Mouse (Mus musculus) liver, adult (tissue): ENCODE results near the gene Nodal.
A peak's percentile ranks its signal among the peaks of the same experiment; 100 is the strongest.

Experiments
- GATA4 ChIP-seq: IDR thresholded peaks from 2 replicates; pipeline ENCODE4 v1.6.1; 2014; ENCODE audit warnings: mild to moderate bottlenecking, low read length; ENCODE audit not compliant: insufficient replicate concordance

Nodal gene

DNA sequence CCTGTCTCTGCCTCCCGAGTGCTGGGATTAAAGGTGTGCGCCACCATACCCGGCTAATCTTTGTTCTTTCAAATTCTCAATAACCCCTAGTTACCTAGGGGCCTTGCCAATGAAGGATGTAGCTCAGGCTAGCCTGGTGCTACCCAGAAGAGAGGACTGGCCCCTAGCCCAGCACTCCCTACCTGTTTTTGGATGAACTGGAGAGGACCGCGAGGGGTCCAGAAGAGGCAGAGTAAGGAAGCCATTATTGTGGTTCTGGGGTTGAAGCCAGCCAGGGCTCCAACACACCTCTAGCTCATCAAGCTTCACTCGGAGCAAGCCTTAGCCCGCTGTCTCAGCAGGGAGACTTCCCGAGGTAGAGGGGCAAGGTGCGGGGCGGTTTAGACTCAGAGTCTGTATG is at the start of gene Nodal:
TSS of gene Nodal (plus strand) at position 301 of the 400 bp plus-strand sequence.
- no peak for TF ChIP-seq GATA4

DNA sequence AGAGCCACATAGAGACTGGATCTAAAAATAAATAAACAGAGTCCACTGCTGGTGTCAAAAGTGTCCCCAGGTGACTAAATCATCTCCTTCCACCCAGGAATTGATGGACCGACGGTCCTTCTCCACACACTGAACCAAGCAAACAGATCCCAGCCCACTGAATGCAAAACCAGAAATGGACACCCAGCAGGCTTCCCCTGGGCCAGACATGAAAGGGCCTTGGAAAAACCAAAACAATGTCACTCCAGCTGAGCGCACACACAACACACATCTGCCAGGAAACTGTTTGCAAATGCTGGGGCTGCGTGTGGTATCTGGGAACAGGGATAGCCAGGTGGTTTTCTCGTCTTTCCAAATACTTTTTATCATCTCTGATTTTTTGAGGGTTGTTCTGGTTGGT is 48.0 kb upstream of the Nodal start:
- TF ChIP-seq GATA4 = no peak

DNA sequence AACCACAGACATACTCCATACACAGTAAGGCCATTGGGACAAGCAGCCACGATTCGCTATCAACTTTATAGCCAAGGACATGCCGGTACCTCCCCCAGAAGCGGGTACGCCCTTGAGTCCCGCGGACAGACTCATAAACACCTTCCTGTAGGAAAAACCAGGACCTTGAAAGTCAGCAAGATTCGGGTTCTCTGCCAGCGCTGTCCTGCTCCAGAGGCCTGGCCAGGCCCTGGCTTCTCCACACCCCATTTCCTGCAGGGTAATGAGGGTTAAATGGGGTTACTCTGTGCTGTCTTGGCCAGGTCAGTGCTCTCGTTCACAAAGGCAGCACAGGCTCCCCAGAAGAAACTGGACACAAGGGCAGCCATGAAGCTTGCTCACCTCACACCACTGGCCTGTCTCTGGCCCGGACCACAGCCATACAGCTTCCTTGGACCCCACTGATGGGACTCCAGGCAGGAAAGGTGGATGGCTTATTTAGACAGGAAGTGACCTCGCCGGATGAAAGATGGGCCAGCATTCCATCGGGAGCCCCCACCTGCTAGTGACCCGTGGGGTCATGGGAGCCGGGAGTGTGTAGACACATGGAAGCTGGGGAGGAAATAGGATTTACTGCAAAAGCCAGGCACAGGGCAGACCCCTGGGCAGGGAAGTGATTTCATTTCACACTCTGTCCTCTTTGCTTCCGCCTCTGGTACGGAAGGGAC is 47.3 kb upstream of the Nodal start:
- peak; percentile 14; the same call in 1 of the 2 replicates for TF ChIP-seq GATA4

DNA sequence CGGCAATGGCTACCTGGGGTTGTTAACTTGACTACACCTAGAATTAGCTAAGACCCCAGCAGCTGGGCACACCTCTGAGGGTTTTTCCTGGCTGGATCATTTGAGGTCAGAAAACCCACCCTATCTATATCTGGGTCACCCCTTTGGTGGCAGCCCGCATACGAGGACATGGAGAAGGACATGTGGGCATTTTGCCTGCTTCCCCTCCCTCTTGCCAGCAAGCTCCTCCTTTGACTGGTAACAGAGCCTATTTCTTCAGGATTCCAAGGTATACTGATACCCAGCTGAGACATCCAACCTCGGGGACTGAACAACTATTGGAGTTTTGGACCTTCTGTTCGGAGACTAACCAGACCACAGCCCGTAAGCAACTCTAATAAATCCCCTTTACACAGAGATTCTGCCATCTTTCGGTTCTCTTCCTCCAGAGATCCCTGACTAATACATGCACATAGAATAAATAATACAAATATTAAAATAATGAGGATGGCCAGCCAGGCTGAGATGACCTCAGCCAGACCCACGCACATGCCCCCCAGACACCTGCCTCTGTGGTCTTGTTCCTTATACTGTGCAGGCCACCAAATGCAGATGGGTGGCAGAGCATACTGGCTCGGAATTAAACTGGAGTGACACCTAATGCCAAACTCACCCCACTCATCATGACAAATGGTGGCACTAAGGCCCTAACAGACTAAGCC is 45.7 kb upstream of the Nodal start:
- no peak for TF ChIP-seq GATA4

DNA sequence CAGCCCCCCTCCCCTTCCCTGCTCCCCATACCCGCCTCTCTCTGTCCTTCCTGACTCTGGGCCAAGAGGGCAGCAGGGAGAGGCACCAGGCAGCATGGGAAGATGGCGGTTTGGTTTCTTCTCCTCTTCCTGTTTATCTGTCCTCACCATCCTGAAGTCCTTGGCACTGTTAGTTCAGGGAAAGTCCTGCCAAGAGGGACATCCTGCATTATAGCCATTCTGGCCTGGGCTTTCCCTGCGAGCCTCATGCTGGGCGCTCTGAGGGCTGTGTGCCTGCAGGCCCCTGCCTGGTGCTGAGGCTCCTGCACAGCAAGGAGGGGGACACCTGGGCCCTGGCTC is 45.2 kb upstream of the Nodal start:
- TF ChIP-seq GATA4 = no peak

DNA sequence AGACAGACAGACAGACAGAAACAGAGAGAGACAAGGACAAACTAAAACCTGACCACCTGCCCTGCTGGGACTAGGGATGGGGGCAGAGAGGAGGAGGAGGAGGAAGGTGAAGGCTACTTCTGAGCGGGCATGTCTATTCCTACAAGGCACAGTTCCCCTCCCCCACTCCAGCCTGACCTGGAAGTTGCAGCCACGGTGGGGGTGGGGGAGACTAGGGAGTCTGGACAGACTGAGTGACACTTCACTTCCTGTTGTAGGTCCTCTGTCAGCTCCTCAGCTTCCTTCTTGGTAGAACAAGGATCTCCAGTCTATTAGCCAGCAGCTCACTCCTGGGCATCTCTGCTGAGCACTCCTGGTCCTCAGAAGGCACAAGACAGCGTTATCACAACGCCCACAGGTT is 43.7 kb upstream of the Nodal start:
- TF ChIP-seq GATA4 = no peak; the same call in 1 of the 2 replicates

DNA sequence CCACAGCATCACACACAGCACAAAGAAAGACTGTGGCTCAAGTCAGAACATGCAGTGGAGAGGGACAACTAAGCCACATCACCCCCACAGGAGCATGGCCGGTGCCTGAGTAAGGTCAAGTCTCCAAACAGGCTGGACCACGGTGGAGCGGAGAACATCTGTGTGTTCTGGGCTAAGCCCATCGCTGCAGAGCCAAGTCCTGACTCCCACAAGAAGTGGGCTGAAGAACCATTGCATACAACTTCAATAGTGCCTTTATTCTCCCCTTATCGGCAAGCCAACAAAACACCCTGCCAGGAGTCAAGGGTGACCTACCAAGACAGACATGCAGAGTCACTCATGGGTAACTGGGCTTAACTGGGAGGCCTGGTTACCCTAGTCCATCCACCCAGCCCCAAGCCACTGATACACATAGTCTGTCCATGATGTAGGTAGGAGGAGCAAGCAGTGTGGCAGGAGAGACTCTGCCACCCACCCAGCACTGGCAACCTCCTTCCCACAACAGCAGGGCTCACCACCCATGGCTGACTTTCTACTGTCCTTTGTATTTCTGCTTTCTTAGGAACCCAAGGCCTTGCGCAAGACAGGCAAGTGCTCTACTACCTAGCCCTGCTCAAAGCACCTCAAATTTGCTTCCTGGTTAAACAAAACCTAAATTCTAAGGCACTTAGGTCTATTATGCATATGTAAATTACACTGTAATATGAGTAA is 42.8 kb upstream of the Nodal start:
- TF ChIP-seq GATA4 = no peak

DNA sequence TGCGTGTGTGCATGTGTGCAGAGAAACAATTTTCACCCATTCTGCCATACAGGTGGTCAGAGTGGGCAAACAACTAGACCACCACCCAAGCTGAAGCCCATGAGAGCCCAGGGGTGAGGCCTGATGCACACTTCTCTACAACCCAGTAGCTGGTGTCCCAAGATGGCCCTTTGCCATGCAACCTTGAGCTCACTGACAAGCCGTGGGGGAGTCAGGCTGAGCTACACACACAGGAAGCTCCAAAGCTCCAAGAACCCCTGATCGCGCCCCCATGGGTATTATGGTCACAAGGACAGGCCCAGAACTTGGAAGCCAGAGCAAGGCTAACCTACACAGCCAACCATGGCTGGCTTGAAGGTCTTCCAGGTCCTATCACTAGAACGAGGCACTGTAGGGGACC is 39.7 kb upstream of the Nodal start:
- TF ChIP-seq GATA4 = no peak

DNA sequence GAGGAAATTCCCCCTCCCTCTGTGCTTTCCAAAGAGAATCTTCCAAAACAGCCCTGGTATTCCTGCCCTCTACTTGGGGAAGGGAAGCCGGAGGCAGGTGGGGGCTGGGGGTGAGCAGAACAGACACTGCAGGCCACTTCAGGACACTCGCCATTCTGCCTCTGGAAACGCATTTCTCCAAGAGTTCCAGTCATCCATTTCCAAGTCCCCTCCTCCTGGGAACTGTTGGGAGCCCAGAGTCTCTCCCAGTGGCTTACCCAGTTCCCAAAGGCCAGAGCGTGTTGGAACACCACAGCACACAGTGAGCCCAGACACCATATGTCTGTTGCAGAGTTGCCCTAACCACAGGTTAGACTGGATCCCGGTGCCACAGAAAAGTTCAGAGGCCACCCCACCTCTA is 39.1 kb upstream of the Nodal start:
- no peak for TF ChIP-seq GATA4

DNA sequence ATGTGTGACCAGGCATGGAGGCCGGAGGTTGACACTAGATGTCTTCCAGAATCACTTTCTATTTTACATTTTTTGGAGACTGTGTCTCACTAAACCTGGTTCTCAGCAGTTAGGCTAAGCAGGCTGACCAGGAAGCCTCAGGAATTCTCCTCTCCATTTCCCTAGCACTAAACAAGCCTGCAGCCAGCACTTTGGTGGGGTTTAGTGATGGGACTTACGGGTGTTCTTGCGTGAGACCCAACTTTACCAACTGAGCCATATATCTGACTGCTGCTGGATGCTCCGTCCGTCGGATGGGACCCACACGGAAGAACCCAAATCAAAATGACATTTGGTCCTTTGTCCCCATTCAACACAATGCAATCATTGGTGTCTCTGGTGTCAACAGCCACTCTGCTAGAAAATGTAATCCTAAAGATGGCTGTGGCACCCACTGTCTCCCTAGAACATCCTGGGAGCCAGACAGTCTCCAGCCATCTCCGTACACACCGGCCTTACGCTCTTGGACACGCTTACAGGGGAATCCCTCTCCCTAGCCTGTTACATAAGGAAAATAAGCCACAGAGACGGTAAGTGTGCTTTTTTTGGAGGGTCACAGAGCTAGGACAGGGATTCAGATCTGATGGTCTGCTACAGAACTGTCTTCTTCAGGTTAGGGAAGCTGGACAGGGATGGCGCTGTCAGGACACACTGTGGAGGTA is 38.3 kb upstream of the Nodal start:
- no peak for TF ChIP-seq GATA4

DNA sequence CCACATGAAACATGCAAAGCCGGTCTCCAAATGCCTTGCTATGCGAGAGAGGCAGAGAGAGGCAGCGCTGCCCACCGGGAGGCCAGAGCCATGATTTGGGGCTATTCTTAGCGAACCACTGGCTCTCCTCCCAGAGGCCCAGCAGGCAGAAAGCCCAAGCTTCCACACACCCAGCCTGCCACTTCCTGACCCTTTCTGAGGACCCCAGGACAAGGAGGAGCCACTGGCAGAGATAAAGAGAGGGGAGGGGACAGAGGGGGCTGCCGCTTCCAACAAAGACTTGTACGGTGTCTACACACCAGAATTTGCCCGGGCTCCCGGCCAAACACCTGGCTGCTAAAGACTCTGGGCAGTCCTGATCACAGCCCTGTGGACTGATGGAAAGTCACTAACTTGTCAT is 37.6 kb upstream of the Nodal start:
- TF ChIP-seq GATA4 = peak; percentile 8; the same call in 1 of the 2 replicates

DNA sequence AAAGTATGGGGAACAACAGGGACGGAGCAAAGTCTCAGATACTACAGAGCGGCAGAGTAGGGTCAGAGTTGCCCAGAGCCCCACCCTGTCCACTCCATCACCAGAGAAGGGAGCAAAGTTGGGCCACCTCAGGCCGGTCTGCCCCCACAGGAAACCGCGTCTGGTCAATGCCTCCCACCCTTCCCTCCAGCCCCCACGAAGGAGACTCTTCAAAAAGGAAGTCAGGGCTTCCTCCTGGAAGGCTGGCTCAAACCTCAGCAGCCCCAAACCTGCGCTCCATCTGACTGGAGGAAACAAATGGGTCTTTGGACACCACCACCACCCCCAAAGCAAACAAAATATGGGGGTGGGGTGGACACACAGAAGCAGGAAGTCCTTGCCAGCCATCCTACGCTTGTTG is 35.9 kb upstream of the Nodal start:
- TF ChIP-seq GATA4 = no peak

DNA sequence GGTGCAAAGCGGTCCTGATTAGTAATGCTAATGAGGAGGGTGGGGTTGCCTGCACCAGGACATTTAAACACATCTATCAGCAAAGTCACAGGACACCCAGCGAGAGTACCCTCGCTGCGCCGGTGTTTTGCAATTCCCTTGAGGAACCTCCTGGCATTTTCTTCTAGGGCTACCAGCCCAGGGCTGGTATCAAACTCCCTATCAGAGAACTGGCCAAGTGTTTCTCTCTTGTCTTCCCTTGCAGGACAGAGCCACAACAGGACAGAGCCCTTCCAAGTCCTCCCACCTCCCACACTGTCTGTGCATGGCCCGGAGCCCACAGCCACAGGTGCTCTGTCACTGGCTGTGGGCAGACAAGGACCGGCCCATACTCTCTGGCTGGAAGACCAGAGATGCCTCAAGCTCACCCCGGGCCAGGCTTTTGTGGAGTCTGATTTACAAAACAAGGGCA is 35.5 kb upstream of the Nodal start:
- no peak for TF ChIP-seq GATA4

DNA sequence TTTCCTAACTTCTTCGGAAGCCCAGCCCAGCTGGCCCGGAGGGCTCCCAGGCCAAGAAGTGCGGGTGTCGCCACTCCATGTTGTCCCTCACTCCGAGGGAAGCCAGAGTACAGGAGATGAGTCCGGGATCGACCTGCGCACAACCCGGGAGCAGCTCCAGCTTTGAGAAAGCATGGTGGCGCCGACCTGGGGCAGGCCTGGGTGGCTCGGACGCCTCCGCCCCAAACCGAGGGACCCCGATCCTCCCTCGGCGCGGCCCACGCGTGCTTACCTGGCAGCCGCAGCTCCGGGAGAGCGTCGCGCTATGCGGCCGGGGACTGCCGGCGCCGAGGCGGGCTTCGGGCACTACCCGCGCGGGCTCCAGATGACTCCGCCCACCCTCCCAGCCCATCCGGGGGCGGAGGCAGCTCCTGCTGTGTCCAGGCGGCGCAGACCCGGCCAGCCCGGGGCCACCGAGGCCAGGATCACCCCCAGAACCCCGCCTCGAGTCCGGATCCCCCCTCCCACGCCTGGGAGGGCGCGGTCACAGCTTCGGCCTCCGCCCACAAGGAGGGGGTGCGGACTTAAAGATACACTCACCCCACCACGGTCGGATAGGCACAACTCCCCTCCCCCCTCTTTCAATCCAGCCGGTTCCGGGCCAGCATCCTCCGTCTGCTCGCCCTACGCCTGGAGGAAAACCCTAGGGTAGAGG is 34.6 kb upstream of the Nodal start, which contains the start of gene Pald1:
TSS of gene Pald1 (minus strand) at position 510 of the 694 bp plus-strand sequence.
- no peak; the same call in 1 of the 2 replicates for TF ChIP-seq GATA4

DNA sequence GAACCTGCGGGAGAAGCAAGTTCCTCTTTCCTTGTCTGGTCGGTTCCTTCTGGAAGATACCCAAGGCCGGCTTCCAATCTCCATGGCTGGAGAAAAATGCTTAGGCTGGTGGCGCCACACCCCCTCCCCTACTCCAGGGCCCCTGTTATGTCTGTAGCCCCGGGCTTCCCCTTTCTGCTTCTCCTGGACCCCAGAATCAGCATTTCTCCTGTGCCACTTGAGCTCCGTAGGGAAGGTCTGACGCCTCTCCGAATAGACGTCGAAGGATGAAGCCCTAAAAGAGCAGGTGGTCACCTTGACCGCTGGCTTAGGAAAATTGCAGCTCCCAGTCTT is 34.1 kb upstream of the Nodal start:
- TF ChIP-seq GATA4 = no peak
